Mouse (Mus musculus): ENCODE measurements around the gene Cxcl16. TPM values are rescaled to one million over a fixed set of nuclear protein-coding genes. Genes with fewer than 3 reads are reported as not detected.
"Not testable (repeated sequence)": the region's sequence is repeated elsewhere in the genome, so short reads cannot be mapped to it uniquely, and the experiment has no call there.

Cxcl16 gene
- polyA plus RNA-seq, 2 experiments = 0.79 to 1.1 TPM

DNA sequence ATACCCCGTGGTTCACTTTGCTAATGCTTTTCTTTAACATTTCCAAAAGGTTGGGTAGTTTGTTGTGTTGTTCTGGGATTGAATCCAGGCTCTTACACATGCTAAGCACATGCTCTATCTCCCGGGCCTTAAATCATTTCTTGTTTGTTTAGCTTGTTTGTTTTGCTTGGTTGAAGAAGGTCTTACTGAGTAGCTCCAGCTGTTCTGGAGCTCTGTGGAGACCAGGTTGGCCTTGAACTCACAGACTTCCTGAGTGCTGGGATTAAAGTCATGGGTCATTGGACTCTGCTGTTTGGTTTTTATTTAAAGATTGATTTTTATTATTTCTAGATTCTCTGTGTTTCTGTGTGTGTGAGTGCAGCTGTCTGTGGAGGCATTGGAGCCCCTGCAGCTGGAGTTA lies 25.7 kb upstream of the Cxcl16 start:
- H3K4me2 ChIP-seq (ENCODE audit: low read depth) = no peak overlapping the region
- 40% methylated on average over 2 of the region's 2 CpGs for WGBS (ENCODE audit: insufficient replicate concordance)
- no peak overlapping the region for H3K4me3 ChIP-seq (ENCODE audit: insufficient read depth in 1 of 2, low read depth in 2 of 2, low read length in 2 of 2)
- no peak overlapping the region for H3K27ac ChIP-seq
- H3K9ac ChIP-seq (replicated peaks) = no peak overlapping the region
- H3K27me3 ChIP-seq (ENCODE audit: control insufficient read depth, insufficient read depth, low read length) = no peaks in the 10 kb centered on the region
- no peaks in the 10 kb centered on the region for H3K4me1 ChIP-seq (replicated peaks; ENCODE audit: control insufficient read depth in 2 of 2, insufficient read depth in 2 of 2, low read length in 1 of 2)
- DNase-seq (ENCODE audit: low read depth in 3 of 3, low spot score in 3 of 3) (no peak), ATAC-seq (ENCODE audit: insufficient read depth) (no peak)
- TF ChIP-seq EP300 (IDR thresholded peaks at IDR 0.05; ENCODE audit: low read depth) (no peak), CTCF (IDR thresholded peaks at IDR 0.05; ENCODE audit: low read depth) (no peak)
- no peaks in the 10 kb centered on the region for H3K9me3 ChIP-seq (ENCODE audit: control insufficient read depth, low read length)
- no peaks in the 10 kb centered on the region for H3K36me3 ChIP-seq (replicated peaks; ENCODE audit: control insufficient read depth, insufficient read depth, low read depth)

DNA sequence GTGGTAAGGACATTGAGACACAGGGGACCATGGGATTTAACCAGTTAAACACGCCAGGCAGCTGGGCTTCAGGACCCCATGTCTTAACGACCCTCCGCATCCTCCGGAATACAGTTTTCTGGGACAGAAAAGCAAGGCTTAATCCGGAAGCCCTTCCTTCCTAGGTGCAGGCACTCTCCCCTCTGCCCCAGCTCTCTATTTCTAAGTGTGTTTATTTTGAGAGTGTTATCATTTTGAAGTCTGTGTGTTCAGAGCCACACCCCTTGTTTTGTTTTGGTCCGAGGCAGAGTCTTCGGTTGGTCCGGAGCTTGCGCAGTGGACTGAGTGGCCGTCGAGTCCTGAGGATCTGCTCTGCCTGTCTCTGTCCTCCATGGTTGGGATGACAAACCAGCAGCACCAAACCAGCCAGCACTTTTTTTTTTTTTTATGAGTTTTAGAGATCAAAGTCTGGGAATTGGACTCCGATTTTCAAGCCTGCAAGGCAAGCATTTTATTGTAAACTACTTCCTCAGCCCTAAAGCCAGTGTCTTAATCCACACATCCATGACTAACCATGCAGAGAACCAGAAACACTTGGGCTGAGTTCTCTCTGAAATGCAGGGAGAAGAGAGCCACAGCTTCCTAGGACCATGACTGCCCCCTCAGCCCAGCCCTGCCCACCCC lies 15.2 kb upstream of the Cxcl16 start:
- Histone ChIP-seq H3K4me1 (replicated peaks; ENCODE audit: control insufficient read depth in 2 of 2, insufficient read depth in 2 of 2, low read length in 1 of 2) (0 out of 4 replicates have a peak, but pooled peaks cover 0 to 2% of the 10 kb centered on the region in 2 experiments), H3K9ac (replicated peaks) (no peak overlapping the region), H3K27me3 (ENCODE audit: control insufficient read depth, insufficient read depth, low read length) (no peaks in the 10 kb centered on the region), H3K36me3 (replicated peaks; ENCODE audit: control insufficient read depth, insufficient read depth, low read depth) (no peaks in the 10 kb centered on the region), H3K9me3 (ENCODE audit: control insufficient read depth, low read length) (no peaks in the 10 kb centered on the region), H3K27ac (no peak overlapping the region), H3K4me2 (ENCODE audit: low read depth) (no peak overlapping the region), H3K4me3 (ENCODE audit: insufficient read depth in 1 of 2, low read depth in 2 of 2, low read length in 2 of 2) (no peak overlapping the region)
- ATAC-seq (ENCODE audit: insufficient read depth) = no peak
- TF ChIP-seq CTCF (IDR thresholded peaks at IDR 0.05; ENCODE audit: low read depth) = no peak
- no peak for TF ChIP-seq EP300 (IDR thresholded peaks at IDR 0.05; ENCODE audit: low read depth)
- WGBS (ENCODE audit: insufficient replicate concordance) = 63% methylated on average over 12 of the region's 12 CpGs
- no peak for DNase-seq (ENCODE audit: low read depth in 3 of 3, low spot score in 3 of 3)

DNA sequence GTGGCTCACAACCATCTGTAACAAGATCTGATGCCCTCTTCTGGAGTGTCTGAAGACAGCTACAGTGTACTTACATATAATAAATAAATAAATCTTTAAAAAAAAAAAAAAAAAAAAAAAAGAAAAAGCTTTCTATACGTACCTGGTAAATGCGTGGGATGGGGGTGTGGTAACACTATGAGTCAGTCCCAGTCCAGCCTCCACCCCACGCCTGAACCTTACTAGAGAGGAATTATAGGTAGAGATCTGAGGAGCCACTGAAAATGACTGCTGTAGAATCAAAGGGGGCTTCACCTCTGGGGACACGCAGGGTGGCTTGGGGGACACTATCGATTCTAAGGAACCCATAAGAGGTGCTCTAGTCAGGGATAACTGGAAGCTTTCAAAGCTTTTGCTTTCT lies 13.5 kb upstream of the Cxcl16 start:
- WGBS (ENCODE audit: insufficient replicate concordance) = 63% methylated on average over 5 of the region's 5 CpGs
- not testable (repeated sequence) for H3K27ac ChIP-seq; H3K27me3 ChIP-seq (ENCODE audit: control insufficient read depth, insufficient read depth, low read length); H3K9ac ChIP-seq (replicated peaks); H3K4me1 ChIP-seq (replicated peaks; ENCODE audit: control insufficient read depth in 2 of 2, insufficient read depth in 2 of 2, low read length in 1 of 2); ATAC-seq (ENCODE audit: insufficient read depth); DNase-seq (ENCODE audit: low read depth in 3 of 3, low spot score in 3 of 3); H3K4me2 ChIP-seq (ENCODE audit: low read depth); H3K9me3 ChIP-seq (ENCODE audit: control insufficient read depth, low read length); H3K36me3 ChIP-seq (replicated peaks; ENCODE audit: control insufficient read depth, insufficient read depth, low read depth); H3K4me3 ChIP-seq (ENCODE audit: insufficient read depth in 1 of 2, low read depth in 2 of 2, low read length in 2 of 2)

DNA sequence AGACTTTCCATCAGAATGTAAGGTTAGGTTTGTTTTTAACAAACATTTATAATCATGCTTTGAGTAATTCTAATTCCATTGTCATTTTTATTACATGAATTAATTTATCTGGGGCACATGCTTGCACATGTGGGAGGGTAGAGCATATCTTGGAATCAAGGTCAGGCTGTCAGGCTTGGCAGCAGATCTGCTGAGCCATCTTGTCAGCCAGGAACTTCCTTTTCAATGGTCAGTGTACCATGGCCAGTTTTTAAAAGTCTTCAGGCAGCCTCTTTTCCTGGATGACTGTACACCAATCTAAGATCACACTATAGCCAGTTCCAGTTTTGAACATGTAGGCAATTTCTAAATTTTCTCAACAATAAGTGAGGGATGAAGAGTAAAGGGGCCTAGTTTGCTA lies 12.9 kb upstream of the Cxcl16 start:
- Histone ChIP-seq H3K9ac (replicated peaks) (no peak overlapping the region), H3K36me3 (replicated peaks; ENCODE audit: control insufficient read depth, insufficient read depth, low read depth) (no peaks in the 10 kb centered on the region), H3K27me3 (ENCODE audit: control insufficient read depth, insufficient read depth, low read length) (no peaks in the 10 kb centered on the region), H3K4me1 (replicated peaks; ENCODE audit: control insufficient read depth in 2 of 2, insufficient read depth in 2 of 2, low read length in 1 of 2) (peaks cover 0 to 4% of the 10 kb centered on the region in 2 experiments; a peak in 1 of 4 replicates), H3K9me3 (ENCODE audit: control insufficient read depth, low read length) (no peaks in the 10 kb centered on the region), H3K4me2 (ENCODE audit: low read depth) (no peak overlapping the region), H3K4me3 (ENCODE audit: insufficient read depth in 1 of 2, low read depth in 2 of 2, low read length in 2 of 2) (no peak overlapping the region), H3K27ac (no peak overlapping the region)
- TF ChIP-seq EP300 (IDR thresholded peaks at IDR 0.05; ENCODE audit: low read depth) (no peak), CTCF (IDR thresholded peaks at IDR 0.05; ENCODE audit: low read depth) (no peak)
- ATAC-seq (ENCODE audit: insufficient read depth) (no peak), DNase-seq (ENCODE audit: low read depth in 3 of 3, low spot score in 3 of 3) (no peak)

DNA sequence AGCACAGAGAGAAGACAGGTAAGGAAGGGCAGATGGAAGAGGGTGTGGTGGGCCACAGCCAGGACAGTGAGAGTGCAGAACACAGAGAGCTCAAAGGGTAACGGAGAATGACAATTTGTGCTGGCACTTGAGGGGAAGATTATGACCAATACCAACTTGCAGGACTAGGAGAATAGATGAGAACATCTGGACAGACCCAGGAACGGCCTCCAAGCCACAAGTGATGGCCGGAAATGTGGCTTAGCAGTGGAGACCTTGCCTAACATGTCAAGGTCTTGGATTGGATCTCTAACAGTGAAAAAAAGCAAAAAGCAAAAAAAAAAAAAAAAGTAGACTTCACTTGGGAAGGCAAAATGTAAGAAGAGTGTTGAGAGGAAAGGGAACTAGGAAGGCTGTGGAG lies 10.0 kb upstream of the Cxcl16 start:
- Histone ChIP-seq H3K9me3 (ENCODE audit: control insufficient read depth, low read length) (no peaks in the 10 kb centered on the region), H3K9ac (replicated peaks) (no peak overlapping the region), H3K4me1 (replicated peaks; ENCODE audit: control insufficient read depth in 2 of 2, insufficient read depth in 2 of 2, low read length in 1 of 2) (peaks cover 0 to 4% of the 10 kb centered on the region in 2 experiments; a peak in 1 of 4 replicates), H3K4me3 (ENCODE audit: insufficient read depth in 1 of 2, low read depth in 2 of 2, low read length in 2 of 2) (no peak overlapping the region), H3K36me3 (replicated peaks; ENCODE audit: control insufficient read depth, insufficient read depth, low read depth) (no peaks in the 10 kb centered on the region), H3K4me2 (ENCODE audit: low read depth) (no peak overlapping the region), H3K27me3 (ENCODE audit: control insufficient read depth, insufficient read depth, low read length) (peaks cover 12% of the 10 kb centered on the region), H3K27ac (no peak overlapping the region)
- TF ChIP-seq EP300 (IDR thresholded peaks at IDR 0.05; ENCODE audit: low read depth) (no peak), CTCF (IDR thresholded peaks at IDR 0.05; ENCODE audit: low read depth) (no peak)
- ATAC-seq (ENCODE audit: insufficient read depth) (no peak), DNase-seq (ENCODE audit: low read depth in 3 of 3, low spot score in 3 of 3) (no peak)
- 58% methylated on average over 3 of the region's 3 CpGs for WGBS (ENCODE audit: insufficient replicate concordance)
